Comparison of ENCODE assay signal across 16 mouse cellular contexts in the genomic region with DNA sequence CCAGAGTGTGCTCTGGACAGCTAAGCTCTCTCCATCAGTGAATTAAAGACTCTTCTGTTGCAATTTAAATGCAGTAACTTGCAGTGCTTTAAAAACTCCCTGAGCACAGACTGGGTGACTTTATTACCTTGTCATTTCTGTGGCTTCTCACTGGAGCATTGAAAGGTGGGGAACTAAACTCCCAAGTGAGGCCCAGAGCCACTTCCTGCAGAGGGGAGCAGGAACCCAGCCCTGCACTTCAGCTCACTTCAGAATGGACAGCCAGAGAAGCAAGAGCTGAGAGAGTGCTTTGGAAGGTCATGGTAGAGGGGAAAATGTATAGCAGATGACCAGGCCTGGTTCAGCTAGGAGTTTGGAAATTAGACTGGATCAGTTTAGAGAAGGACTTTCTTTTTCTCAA.
"Had no signal": no experiment of that assay in that cellular context is flagged by ENCODE, and none has a peak within 500 bp of the region (broad histone marks: within the 10 kb centered on the region; RNA-seq: fewer than 3 reads in every experiment).

No protein-coding gene starts in this region.

- H3K27ac ChIP-seq: neural tube, embryonic 13.5 days; neural tube, embryonic 15.5 days; stomach, embryonic 15.5 days; stomach, postnatal 0 days had no signal

- H3K9ac ChIP-seq: neural tube, embryonic 13.5 days; neural tube, embryonic 15.5 days; stomach, embryonic 15.5 days had no signal

- H3K4me1 ChIP-seq: neural tube, embryonic 15.5 days; stomach, embryonic 15.5 days had no signal

- H3K36me3 ChIP-seq: neural tube, embryonic 13.5 days; neural tube, embryonic 15.5 days; stomach, embryonic 15.5 days had no signal

- DNase-seq: retina, postnatal 1 day; right cerebral cortex, adult 18-20 months; right cerebral cortex, postnatal 14 days; right cerebral cortex, postnatal 25 days; right cerebral cortex, postnatal 4 days; spleen, adult 18-20 months; thymus, adult 18-20 months; thymus, adult 2 months; thymus, postnatal 14 days; thymus, postnatal 25 days; thymus, postnatal 36 days; thymus, postnatal 4 days had no signal

- H3K4me3 ChIP-seq: neural tube, embryonic 13.5 days; neural tube, embryonic 15.5 days; stomach, embryonic 15.5 days had no signal

- H3K27me3 ChIP-seq: neural tube, embryonic 13.5 days; neural tube, embryonic 15.5 days; stomach, embryonic 15.5 days had no signal

- H3K9me3 ChIP-seq: neural tube, embryonic 13.5 days; neural tube, embryonic 15.5 days; stomach, embryonic 15.5 days had no signal

- H3K4me2 ChIP-seq: neural tube, embryonic 13.5 days; neural tube, embryonic 15.5 days; stomach, embryonic 15.5 days had no signal
